Mouse (Mus musculus) hindbrain, embryonic 16.5 days (tissue): ENCODE results near the gene Cops9. TPM values are rescaled to one million over a fixed set of nuclear protein-coding genes. Genes with fewer than 3 reads are reported as not detected.

Source experiments
- ATAC-seq: fragments of 200-750 bp; cut with Nextera tagmentation; 2 replicates; pipeline ENCODE4 v1.8.0; 2017; ENCODE audit warnings: moderate TSS enrichment, moderate library complexity
- H3K27ac ChIP-seq: fragments of 300-500 bp; sonication (generic); 2 replicates; pipeline ENCODE4 v1.5.1; 2014; ENCODE audit warnings: low read depth, mild to moderate bottlenecking, control low read depth, low read length, moderate library complexity
- H3K27me3 ChIP-seq: fragments of 300-500 bp; sonication (generic); replicated peaks from 2 replicates; pipeline ENCODE4 v1.6.1; 2014; ENCODE audit warnings: low read length; ENCODE audit not compliant: control insufficient read depth, insufficient read depth
- H3K36me3 ChIP-seq: fragments of 300-500 bp; sonication (generic); 2 replicates; pipeline ENCODE4 v1.6.1; 2014; ENCODE audit warnings: mild to moderate bottlenecking, low read length, moderate library complexity, mixed read lengths; ENCODE audit not compliant: control insufficient read depth, insufficient read depth
- H3K4me1 ChIP-seq: fragments of 300-500 bp; sonication (generic); 2 replicates; pipeline ENCODE4 v1.6.1; 2014; ENCODE audit warnings: low read depth, low read length; ENCODE audit not compliant: control insufficient read depth, insufficient read depth
- H3K4me2 ChIP-seq: fragments of 300-500 bp; sonication (generic); 2 replicates; pipeline ENCODE4 v1.6.1; 2014; ENCODE audit warnings: mild to moderate bottlenecking, low read length, control low read depth, moderate library complexity
- H3K4me3 ChIP-seq: fragments of 300-500 bp; sonication (generic); 2 replicates; pipeline ENCODE4 v1.5.1; 2014; ENCODE audit warnings: mild to moderate bottlenecking, low read length, control low read depth, moderate library complexity
- H3K9ac ChIP-seq: fragments of 300-500 bp; sonication (generic); 2 replicates; pipeline ENCODE4 v1.6.1; 2014; ENCODE audit warnings: low read depth, mild to moderate bottlenecking, control low read depth, low read length, moderate library complexity
- H3K9me3 ChIP-seq: fragments of 300-500 bp; sonication (generic); 2 replicates; pipeline ENCODE4 v1.6.1; 2014; ENCODE audit warnings: mild to moderate bottlenecking, low read length, moderate library complexity; ENCODE audit not compliant: control insufficient read depth
- WGBS: fragments of 180-500 bp; shearing (Covaris S2); extraction: QIAGEN DNeasy Blood & Tissue Kit; methylation state at CpG from one replicate; pipeline ENCODE4 v1.1.7; 2014; 5-methylcytosine and 5-hydroxymethylcytosine counted together
- polyA plus RNA-seq: library from polyadenylated mRNA; unstranded; fragments of >200 nt; fragmentation: Nextera tagmentation; extraction: Ambion mirVana; gene quantifications from 2 replicates; pipeline ENCODE4 v1.2.1, GENCODE M21; 2015

Cops9 gene
- polyA plus RNA-seq, 1 experiment from 2014 or later: 558 TPM

DNA sequence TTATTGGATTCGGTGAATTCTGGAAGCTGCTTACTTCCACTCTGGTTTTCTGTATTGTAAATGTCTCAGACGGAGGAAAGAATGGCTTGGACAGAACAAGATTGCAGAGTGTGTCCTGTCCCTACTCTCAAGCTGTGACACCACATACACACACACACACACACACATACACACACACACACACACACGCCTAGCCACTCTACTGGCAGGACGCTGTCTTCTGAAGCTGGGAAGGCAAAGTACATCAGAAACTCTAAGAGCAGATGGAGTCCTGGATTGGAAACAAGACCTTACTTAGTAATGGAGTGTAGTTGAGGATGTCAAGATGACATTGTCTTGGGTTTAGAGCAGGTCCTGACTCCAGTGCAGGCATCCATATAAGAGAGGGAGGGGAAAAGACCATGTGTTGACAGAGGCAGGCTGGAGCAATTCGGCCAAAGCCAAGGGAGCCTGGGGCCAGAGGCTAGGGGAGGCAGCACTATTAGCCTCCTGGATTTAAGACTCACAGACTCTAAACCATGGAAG, 31.5 kb upstream of the Cops9 start:
- H3K36me3 ChIP-seq: no peaks in the 10 kb centered on the region
- H3K4me3 ChIP-seq: no peak overlapping the region
- no peak overlapping the region for H3K27ac ChIP-seq
- no peaks in the 10 kb centered on the region for H3K27me3 ChIP-seq
- H3K9ac ChIP-seq: no peak overlapping the region
- H3K4me1 ChIP-seq: peaks cover 2% of the 10 kb centered on the region; the same call in 1 of the 2 replicates
- no peak for ATAC-seq
- H3K9me3 ChIP-seq: no peaks in the 10 kb centered on the region; the same call in 1 of the 2 replicates
- WGBS: 79% methylated on average over 5 of the region's 5 CpGs
- no peak overlapping the region for H3K4me2 ChIP-seq

DNA sequence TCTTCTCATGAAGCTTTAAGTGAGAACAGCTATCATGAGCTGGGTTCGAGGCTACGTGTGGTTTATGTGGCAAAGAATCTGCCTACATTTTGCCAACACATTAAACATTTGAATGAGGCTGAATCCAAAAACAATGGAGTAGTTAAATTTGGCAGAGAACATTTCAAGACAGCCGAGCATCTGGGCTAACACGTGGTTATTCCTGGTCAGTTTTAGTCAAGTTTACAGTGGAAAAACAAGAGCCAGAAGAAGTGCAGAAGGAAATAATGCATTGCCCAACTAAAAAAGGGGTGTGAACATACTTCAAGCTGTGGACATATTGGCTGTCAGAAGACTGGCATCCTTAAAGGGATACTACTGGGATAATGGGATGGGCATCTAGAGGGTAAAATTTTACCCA, 29.5 kb upstream of the Cops9 start:
- H3K36me3 ChIP-seq: no peaks in the 10 kb centered on the region
- no peak for ATAC-seq
- no peaks in the 10 kb centered on the region; the same call in 1 of the 2 replicates for H3K9me3 ChIP-seq
- no peak overlapping the region for H3K9ac ChIP-seq
- H3K4me2 ChIP-seq: no peak overlapping the region
- H3K4me1 ChIP-seq: no peaks in the 10 kb centered on the region
- no peak overlapping the region for H3K27ac ChIP-seq
- no peak overlapping the region for H3K4me3 ChIP-seq
- WGBS: 79% methylated on average over 4 of the region's 4 CpGs
- H3K27me3 ChIP-seq: no peaks in the 10 kb centered on the region

DNA sequence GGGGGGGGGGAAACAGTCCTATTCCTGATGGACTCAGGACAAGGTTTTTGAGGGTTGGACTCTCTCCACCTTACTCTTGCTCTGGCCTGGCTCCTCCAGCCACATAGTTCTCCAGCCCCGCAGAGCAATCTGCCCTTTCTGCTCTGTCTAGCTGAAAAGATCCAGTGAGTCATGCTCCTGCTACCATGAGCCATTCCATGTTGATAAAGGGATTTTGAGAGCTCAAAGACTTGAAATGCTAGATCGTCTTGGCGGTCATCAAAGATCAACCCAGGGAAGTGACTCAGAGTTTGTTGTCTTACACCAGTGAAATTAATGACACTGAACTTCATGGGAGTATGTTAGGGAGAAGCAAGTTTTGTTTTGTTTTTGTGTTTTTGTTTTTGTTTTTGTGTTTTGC, 27.6 kb upstream of the Cops9 start:
- H3K9me3 ChIP-seq: no peaks in the 10 kb centered on the region; the same call in 1 of the 2 replicates
- H3K36me3 ChIP-seq: no peaks in the 10 kb centered on the region
- no peak overlapping the region for H3K9ac ChIP-seq
- 96% methylated on average over 3 of the region's 3 CpGs for WGBS
- no peak overlapping the region for H3K27ac ChIP-seq
- no peak for ATAC-seq
- H3K4me1 ChIP-seq: no peaks in the 10 kb centered on the region
- H3K27me3 ChIP-seq: no peaks in the 10 kb centered on the region
- no peak overlapping the region for H3K4me3 ChIP-seq
- H3K4me2 ChIP-seq: no peak overlapping the region

DNA sequence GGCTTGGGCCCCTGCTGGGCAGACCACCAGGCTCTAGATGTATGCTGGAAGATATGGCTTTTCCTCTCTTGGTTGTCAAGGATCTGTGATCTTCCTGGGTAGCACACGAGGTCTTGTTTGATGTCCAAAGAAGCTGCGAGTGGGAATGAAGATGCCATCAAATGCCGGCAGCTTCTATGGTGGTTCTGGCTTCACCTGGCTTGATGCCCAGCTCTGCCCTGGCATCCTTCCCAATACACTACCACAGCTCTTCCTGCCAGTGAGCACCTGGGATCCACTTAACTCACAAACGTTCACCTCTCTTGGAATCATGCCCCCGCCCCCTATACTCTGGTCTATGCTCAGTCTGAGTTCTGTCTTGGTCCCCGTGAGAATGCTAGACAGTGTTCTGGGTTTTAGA, 25.3 kb upstream of the Cops9 start:
- no peak for ATAC-seq

DNA sequence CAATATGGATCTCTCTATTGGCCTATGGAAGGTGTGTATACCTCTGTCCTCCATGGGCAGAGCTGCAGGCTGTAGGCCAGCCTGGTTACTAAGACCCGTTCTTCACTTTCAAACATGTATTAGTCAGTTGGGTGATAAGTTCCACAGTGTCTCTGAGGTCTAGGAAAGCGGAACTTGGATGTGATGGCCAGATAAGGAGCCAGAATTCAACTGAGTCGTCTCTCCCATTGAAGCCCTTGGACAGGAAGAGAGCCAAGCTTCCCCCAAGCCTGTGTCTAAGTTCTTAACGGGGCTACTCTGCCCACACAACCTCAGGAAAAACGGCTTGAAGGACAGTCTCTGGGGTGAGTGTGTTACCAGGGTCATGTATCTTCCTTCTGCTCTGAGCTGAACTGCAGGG, 17.6 kb upstream of the Cops9 start:
- Histone ChIP-seq H3K27me3 (no peaks in the 10 kb centered on the region; the same call in 1 of the 2 replicates), H3K27ac (no peak overlapping the region), H3K36me3 (no peaks in the 10 kb centered on the region), H3K9ac (no peak overlapping the region), H3K9me3 (no peaks in the 10 kb centered on the region), H3K4me2 (no peak overlapping the region), H3K4me3 (no peak overlapping the region), H3K4me1 (no peaks in the 10 kb centered on the region)
- 71% methylated on average over 5 of the region's 5 CpGs for WGBS
- ATAC-seq: no peak

More for the DNA sequence above, 25.3 kb upstream of the Cops9 start:
- Histone ChIP-seq H3K9me3 (no peaks in the 10 kb centered on the region; the same call in 1 of the 2 replicates), H3K9ac (no peak overlapping the region), H3K4me2 (no peak overlapping the region), H3K4me1 (no peaks in the 10 kb centered on the region), H3K4me3 (no peak overlapping the region), H3K27me3 (no peaks in the 10 kb centered on the region), H3K27ac (no peak overlapping the region), H3K36me3 (no peaks in the 10 kb centered on the region)
- WGBS: 72% methylated on average over 6 of the region's 6 CpGs

DNA sequence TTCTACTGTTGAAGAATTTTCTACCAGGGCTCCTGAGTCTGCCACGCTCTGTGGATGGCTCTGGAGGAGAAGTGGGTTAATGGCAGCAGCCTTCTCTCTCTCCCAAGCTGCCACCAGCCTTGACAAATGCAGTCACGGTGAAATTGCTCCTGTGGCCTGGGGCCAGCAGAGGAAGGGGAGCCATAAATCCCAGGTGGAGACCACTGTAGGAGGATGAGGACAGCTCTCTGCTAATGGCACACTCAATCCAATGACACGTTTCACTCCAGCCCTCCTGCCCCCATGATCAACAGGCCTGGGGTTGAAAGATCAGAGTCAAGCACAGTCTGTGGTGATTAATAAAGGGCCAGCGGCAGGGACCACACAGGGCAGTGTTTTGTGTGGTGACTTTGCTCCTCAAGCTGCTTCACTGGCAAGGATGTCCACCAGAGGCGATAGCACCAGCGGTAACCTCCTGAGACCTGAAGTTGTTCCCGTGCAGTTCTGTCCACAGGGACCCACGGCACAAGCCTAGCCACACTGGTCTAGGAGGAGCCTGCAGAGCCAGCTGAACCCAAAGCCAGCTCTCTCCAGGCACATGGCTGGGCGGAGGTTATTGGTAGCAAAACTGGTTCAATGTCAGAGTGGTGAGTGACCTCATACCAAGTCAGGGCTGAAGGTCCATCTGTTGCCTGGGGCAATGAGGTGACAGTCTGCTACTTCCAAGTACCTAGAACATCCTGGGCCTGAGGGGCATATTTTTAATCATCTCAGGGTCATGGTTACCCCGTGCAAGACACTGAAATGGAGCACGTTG, 15.4 kb upstream of the Cops9 start:
- Histone ChIP-seq H3K9me3 (no peaks in the 10 kb centered on the region), H3K4me2 (no peak overlapping the region), H3K9ac (no peak overlapping the region), H3K4me3 (no peak overlapping the region), H3K27me3 (no peaks in the 10 kb centered on the region; the same call in 1 of the 2 replicates), H3K27ac (no peak overlapping the region), H3K4me1 (no peaks in the 10 kb centered on the region), H3K36me3 (no peaks in the 10 kb centered on the region)
- WGBS: 69% methylated on average over 11 of the region's 11 CpGs
- 0 out of 2 replicates have a peak, but pooled peaks have one; percentile 17 for ATAC-seq

DNA sequence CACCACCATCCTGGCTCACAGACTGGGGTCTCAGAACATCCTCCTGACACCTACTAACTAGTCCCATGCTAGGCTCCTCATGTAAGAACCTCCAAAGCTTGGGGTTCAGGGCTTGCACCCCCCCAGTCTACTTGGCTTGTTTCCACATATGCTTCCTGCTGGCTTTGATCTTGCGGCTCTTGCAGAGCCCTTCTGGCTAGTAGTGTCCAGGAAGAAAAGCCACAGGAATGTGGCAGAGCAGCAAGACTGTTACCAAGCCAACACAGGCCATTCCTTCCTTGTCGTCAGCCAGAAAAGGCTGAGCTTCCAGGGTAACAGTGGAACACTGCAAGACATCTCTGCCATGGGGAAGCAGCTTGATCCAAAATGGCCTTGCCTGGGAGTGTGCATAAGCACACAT, 12.9 kb upstream of the Cops9 start:
- Histone ChIP-seq H3K4me1 (no peaks in the 10 kb centered on the region), H3K4me3 (no peak overlapping the region), H3K9me3 (no peaks in the 10 kb centered on the region), H3K27ac (no peak overlapping the region), H3K4me2 (no peak overlapping the region), H3K27me3 (no peaks in the 10 kb centered on the region), H3K36me3 (no peaks in the 10 kb centered on the region), H3K9ac (no peak overlapping the region)
- WGBS: 51% methylated on average over 2 of the region's 2 CpGs
- ATAC-seq: no peak

DNA sequence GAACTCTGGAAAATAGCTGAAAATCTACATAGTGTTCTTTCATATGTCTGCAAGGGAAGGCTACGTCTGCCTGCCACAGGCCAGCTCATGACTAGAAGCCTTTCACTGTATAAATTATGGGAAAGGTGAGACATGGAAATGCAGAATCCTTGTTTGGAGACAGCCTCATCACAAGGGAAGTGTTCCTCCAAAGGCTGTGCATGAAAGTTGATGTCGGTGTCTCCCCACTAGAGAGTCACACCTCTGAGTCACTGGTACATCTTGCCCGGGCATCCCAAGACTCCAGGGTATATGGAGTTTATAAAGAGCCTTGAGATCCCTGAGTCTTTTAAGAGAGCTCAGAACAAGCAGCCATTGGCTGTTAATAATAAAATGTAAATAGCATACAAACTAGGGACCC, 11.4 kb upstream of the Cops9 start:
- no peak overlapping the region for H3K9ac ChIP-seq
- no peaks in the 10 kb centered on the region for H3K27me3 ChIP-seq
- no peaks in the 10 kb centered on the region for H3K36me3 ChIP-seq
- no peak overlapping the region for H3K4me3 ChIP-seq
- H3K27ac ChIP-seq: no peak overlapping the region
- ATAC-seq: no peak
- peaks cover 2% of the 10 kb centered on the region for H3K4me1 ChIP-seq
- WGBS: 94% methylated on average over 3 of the region's 3 CpGs
- H3K4me2 ChIP-seq: no peak overlapping the region
- H3K9me3 ChIP-seq: no peaks in the 10 kb centered on the region

DNA sequence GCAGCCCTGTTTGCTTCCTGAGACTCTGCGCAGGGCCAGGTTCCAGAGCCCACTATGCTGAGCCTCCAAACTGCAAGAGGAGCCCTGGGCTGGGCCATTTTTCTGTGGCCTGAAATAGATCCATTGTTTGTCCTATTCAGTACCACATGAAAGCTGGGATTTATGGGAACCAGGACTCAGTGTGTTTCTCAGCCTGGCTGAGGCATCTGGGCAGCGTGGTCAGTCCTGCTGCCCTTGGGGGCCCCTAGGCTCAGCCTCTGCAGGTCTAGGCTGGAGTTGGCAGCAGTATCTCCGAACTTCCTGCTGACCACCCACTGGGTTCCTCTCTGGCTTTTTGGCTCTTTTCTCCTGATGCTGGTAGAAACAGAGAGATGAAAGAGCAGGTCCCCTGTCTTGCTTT, 9.7 kb upstream of the Cops9 start:
- Histone ChIP-seq H3K4me2 (no peak overlapping the region), H3K9me3 (no peaks in the 10 kb centered on the region), H3K36me3 (no peaks in the 10 kb centered on the region), H3K4me3 (no peak overlapping the region), H3K4me1 (peaks cover 7% of the 10 kb centered on the region), H3K9ac (no peak overlapping the region), H3K27ac (no peak overlapping the region), H3K27me3 (no peaks in the 10 kb centered on the region)
- ATAC-seq: peak; percentile 68; the same call in 1 of the 2 replicates
- 55% methylated on average over 3 of the region's 3 CpGs for WGBS
